Mouse (Mus musculus) right cerebral cortex, adult 2 months (tissue): ENCODE data around the gene Trpv5.

Experiments used
- DNase-seq, 2 experiments: peaks; one replicate each; pipeline ENCODE4 v3.0.0; 2021 to 2022; ENCODE audit warnings: low spot score in 2 of 2

Gene Trpv5

DNA sequence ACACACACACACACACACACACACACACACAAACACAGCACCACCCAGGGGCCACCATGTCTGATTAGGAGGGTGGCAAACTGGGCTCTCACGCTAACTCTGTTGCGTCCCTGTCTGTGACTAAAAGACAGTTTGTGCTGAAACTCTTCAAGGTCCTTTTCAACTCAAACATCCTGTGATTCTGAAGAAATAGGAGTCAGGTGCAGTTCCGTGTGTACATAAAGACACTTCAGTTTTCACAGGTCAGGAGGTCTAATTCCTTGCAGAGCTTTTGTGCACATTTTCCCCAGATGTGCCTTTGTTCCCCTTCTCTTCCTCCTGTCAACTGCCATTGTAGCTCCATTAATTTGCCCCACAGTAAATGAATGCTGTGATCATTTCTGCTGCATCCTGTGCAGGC lies 40.1 kb downstream of the Trpv5 start:
- DNase-seq, result no peak

DNA sequence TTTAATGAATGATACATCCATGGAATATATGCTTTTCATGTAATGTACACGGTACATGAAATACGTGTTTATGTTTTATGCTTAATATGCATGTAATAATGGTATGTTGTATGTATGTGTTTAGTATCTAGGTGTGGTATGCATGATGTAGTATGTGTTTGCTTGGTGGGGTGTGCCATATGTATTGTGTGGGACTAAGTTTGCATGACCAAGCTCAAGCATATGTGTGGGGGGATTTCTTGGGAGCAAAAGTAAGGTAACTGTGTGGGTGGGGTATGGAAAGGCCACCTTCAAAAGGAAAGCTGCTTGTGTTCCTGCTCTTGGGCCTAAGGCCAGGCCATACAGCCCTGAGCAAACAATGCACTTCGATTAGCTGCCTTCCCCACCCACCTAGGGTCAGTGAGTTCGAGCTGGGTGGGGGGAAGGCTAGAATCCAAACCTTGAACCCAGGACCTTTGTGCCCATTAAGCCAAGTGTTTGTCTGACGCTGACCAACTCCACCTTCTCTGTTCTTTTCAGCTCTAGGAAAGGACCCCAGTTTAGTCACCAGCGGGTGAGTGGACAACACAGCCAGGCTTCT lies 42.6 kb downstream of the Trpv5 start:
- DNase-seq, result no peak

DNA sequence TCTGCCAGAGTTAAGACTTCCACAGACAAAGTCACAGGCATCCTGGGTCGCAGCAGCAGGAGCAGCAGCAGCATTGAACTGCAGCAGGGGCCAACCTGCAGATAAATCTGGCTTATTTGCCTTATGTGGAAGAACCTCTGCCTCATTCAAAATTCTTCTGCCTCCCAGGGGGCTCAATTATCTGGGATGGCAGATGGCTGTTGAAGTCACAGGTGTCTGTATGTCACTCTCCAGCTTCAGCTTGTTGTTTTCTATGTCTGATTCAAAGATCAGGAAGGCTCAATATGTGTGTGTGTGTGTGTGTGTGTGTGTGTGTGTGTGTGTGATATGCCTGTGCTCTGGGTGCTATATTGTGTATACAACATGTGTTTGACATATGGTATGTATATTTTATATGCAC lies 43.2 kb downstream of the Trpv5 start:
- DNase-seq, result no peak

DNA sequence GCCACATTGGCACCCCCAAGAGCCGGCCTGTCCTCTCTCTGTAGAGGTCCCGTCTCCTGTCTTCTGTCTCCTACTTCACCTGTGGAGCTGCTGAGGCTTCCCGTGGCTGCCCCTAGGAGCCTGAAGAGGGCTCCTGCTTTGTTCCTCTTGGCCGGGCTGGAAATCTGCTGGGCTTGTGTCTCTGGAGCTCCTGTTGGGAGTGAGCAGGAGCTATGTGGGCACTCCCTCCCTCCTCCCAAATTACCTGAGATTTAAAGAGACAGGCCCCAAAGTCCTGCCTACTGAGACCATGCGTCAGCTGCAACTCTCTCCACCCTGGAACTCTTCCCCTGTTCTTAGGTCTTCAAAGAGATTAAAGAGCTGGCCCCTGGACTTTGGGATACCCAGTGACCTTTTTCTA lies 44.4 kb downstream of the Trpv5 start, which contains the start of gene Trpv6:
TSS of gene Trpv6 (minus strand) at position 228 of the 400 bp plus-strand sequence.
- no peak for DNase-seq

DNA sequence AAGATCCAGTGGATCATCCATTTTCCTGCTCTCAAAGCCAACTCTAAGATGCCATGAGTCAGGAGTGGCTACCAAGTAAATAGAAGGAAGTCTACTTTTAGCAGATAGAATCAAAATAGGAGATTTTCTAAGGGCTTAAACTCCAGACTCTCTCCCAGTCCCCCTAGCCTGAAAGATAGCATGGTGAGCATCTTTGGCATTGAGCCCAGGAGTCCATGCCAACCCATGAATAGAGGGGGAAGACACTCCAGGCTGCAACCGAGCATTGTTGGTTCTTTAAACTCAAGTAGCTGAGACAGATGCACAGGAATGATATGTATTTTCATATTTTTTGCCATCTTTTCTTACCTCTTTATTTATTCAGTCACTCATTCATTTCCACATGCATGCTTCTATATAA lies 45.4 kb downstream of the Trpv5 start:
- DNase-seq, result no peak

DNA sequence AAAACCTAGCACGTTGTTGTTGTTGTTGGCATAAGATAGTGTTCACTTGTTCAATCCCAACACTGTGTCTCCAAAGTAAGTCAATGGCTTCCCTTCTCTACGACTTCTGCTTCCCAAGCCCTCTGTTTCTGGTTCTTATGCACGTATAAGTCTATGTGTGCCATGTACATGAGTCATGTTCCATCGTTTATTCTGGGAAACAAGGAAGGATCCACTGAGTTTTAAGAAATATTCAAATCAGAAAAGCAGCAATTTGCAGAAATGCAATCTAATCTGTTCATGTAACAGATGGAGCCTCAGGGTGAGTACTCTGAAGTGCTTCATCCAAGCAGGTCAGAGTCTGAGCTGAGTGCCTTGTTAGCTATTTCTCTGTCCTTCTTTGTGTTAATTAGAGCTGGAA lies 49.0 kb downstream of the Trpv5 start:
- DNase-seq, result no peak

DNA sequence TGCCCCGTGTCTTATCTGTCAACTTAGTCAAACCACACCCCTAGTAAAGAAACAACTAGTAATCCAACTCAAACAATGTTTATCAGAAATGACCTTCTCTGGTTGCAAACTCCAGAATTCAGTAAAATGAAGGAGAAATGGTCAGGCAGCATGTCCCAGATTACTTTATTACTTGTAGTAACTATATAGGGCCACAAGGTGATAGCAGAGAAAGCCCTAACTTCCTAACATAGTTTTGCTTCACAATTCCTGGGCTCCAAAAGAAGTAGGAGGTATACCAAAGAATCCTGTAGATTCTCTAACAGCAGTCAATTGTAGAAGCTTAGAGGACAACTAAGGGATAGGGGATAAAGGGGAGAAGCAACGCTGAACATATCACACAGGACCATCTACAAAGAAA lies 49.8 kb downstream of the Trpv5 start:
- DNase-seq, result no peak

DNA sequence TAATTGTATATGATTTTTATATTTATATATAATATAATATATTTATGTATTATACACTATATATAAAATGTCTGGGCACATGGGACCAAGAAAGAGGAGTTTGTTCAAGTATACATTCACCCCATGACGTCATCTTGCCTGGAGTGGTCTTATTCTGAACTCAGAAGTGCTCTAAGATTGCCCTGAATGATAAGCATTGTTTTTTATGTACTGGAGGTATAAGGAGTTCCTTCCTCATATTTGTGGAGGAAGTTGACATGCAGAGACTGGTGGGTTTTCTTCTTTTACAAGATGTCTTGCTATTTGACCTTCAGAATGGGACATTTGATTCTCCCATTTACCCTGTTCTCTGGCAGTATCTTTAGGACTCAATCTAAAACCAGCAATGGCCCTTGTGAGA lies 52.4 kb downstream of the Trpv5 start:
- no peak for DNase-seq

DNA sequence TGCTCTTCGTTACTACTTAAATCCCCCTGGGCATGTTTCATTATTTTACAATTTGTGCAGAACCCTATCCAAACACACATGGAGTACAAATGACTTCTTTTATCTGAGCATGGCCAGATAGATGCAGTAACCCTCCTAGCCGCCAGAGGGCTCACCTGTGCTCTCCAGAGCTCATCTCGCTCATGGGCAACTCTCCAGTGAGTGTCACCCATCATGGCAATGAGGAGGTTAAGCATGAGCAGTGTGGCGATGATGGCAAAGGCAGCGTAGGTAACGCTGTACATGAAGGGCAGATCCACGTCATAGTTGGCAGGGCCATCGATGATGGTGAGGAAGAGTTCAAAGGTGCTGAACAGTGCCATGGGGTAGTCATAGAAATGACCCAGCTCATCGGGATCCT lies 57.9 kb downstream of the Trpv5 start:
- DNase-seq, result peak; percentile 53 to 58

DNA sequence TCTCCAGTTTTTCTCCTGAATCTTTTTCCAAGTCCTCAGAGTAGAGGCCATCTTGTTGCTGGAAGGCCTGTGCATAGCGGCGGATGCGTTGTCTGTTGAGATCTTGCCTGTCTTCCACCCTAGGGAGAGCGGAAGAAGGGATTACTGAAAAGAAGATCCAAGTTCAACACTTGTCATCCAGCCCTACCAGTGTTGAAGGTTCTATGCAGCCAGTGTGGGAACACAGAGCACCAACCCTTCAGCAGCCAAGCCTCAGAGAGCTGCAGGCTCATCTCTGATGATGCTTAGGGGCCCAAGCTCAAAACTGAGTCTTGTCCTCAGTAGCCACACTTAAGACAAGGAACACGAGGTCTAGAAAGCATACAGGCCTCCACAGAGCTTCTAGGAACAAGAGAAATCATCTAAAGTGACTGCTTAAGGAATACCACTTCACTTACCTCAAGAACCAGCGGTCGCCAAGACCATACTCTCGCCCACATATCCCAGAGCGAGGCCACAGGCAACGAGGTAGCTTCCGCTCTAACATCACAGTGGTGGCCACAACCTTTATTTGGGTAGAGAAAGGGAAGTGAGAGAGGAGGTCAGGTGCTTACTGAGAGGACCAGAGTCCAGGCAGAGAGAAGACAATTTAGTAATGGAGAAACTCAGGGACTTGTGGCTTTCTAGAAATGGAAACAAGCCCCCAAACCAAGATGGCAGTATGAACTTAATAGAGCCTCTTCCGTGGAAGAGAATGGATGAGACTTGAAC lies 59.2 kb downstream of the Trpv5 start:
- no peak for DNase-seq

DNA sequence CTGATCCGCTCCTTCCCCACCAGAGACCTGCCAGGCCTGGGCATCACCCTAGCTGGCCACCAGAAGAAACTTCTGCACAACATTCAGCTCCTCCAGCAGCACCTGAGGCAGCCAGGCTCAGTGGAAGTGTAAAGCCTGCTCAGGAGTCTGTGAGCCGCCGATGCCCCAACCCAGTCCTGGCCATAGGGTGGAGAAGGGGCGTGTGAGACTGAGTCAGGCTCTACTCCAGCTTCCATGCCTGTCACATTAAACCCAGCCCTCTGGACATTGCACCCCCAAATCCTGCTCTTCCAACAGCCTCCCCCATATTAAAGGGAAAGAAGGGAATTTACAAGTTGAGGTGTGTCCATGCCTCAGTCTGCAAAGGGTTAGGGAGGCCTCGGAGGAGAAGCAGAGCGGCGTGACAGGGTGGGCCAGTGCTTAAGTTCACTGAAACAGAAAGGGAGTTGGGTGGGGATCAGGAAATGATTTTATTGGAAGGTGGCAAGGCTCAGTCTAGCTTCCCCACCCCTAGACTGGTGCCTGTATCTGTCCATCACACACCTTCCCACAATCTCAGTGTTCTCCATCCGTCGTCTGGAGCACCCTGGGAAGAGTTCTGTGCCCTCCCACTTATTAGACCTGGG lies 60.3 kb downstream of the Trpv5 start:
- no peak for DNase-seq

DNA sequence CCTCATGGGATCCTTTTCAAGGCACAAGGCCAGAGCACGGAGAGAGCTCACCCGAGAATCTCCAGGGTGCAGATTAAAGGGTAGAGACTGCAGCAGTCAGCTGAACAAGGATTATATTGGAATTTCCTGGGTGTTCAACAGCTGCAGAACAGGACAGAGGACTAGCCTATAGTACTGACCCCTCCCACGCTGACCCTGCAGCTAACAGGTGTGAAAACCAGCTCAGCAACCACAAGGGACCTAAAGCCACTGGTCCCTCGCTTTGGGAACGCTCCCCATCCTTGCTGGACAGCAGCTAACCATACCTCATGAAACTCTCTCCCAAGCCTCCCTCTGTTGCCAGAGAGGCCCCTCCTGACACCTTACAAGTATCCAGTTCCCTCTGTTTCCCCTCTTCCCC lies 72.9 kb downstream of the Trpv5 start:
- no peak for DNase-seq

DNA sequence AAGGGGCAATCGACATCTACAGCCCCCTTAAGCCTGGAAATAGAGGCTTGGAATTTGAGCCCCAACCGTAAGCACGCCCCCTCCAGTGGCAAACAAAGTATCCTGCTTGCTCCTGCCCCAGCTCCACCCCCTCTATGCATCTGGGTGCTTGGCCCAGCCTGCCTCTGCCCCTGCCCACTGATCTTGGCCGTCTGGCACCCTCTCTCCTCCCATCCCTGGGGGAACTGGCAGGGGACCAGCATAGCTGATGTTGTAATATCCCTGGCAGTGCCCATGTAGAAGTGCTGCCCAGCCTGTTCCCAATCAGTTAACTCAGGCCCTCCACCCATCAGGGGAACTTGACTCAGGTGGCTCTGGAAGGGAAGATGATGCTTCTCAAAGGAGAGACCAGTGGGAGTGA lies 74.4 kb downstream of the Trpv5 start:
- peak; percentile 55 to 63 for DNase-seq

DNA sequence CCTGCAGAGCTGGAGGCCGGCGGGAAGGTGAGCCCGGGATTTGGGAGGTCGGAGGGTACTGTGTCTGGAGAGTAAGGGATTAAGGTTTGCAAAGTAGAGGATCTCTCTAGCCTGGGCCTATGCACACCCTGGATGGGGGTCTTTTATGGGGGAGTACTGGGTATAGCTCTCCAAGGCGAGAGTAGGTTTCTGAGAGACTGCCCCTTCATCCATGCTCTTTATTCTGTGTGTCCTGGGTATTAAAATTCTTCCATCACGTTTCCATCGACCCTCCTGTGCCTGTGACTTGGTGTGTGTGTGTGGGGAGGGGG lies 74.8 kb downstream of the Trpv5 start:
- no peak for DNase-seq

DNA sequence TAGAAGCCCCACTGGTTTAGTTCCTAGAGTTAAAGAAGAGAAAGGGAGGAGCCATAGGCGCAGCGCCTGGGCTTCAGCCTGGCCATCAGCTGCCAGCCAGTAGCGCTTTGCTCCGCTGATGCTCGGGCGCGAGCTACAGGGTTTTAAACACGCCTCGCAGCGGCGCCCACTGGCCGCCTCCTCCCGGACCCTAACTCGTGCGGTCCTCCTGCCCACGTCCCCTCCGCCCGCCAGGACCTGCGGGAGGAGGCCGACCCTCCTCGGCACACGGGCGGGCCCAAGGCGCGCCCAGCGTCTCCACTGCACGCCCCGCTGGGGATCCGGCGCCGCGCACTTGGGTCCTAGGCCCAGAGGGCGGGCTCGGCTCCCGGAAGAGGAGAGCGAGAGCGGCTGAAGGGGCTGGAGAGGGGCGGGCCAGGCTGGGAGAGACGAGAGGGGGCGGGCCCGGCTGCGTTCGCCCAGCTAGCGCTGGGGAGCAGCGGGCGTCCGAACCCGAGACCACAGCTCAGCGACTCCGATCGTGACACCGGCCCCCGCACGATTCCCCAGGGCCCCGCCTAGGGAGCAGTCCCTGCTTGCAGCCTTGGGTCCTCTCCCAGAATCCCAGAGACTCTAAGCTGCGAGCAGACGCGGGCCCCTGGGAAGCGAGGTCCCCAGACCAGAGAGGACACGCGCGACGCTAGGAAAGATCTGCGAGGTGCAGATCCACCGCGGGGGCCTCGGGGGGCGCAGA lies 75.3 kb downstream of the Trpv5 start, which contains the start of gene Ephb6:
TSS of gene Ephb6 (plus strand) at position 422 of the 733 bp plus-strand sequence.
- peak; percentile 55 to 67 for DNase-seq

DNA sequence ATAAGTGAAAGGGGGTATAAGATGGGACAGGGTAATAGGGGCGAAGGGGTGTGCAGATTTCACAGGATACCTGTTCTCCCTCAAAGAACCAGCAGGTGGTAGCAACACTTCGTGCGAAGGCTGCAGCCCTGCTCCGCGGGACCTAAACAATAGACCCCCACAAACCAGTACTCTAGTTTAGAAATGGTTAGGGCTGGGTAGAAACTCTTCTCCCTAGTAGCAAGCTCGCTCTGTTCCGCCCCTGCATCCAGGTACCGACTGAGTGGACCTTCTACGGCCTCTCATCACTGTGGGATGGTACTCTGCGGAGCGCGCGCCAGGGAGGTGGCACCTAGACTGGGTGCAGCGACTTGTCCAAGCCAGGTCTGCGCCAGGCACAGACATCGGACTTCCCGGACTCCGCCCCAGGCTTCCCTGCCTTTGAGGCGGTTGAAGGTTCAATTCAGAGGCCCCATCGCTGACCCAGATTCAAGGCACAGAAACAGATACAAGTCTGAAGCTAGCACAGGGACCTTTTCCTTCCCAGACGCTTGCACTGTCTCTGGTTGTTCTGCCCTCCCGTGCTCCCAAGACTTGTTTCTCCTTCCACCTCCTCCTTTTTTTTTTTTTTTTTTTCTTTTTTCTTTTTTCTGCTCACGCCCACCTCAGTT lies 76.0 kb downstream of the Trpv5 start:
- DNase-seq, result peak; percentile 57 to 61
